Mouse (Mus musculus) spleen, adult 12 weeks (tissue): ENCODE data around the gene Fbl.
"Not testable (repeated sequence)": the region's sequence is repeated elsewhere in the genome, so short reads cannot be mapped to it uniquely, and the experiment has no call there.

Experiments
- DNase-seq: peaks from one replicate; pipeline ENCODE4 v3.0.0; 2022; ENCODE audit warnings: low spot score

Fbl gene

GRCm38 (mm10) chr7:28169489-28170422, at the start of gene Fbl:
Gene Fbl (plus strand): TSS chr7:28169710.
- peak; percentile 86 for DNase-seq

GRCm38 (mm10) chr7:28129166-28129565, 40.3 kb upstream of the Fbl start, which contains the start of gene 9530053A07Rik:
Gene 9530053A07Rik (plus strand): TSS chr7:28129466.
- DNase-seq = no peak

- no peak for DNase-seq
Observed at GRCm38 (mm10) chr7:28137613-28138012, 31.9 kb upstream of the Fbl start.

GRCm38 (mm10) chr7:28148263-28148662, 21.2 kb upstream of the Fbl start:
- DNase-seq = peak; percentile 35

GRCm38 (mm10) chr7:28149841-28150240, 19.7 kb upstream of the Fbl start:
- no peak for DNase-seq

GRCm38 (mm10) chr7:28151584-28152221, 17.8 kb upstream of the Fbl start:
- DNase-seq = no peak

GRCm38 (mm10) chr7:28153595-28153994, 15.9 kb upstream of the Fbl start:
- DNase-seq = not testable (repeated sequence)

- DNase-seq = no peak
Observed at GRCm38 (mm10) chr7:28159292-28159691, 10.2 kb upstream of the Fbl start.

- DNase-seq = no peak
Observed at GRCm38 (mm10) chr7:28159893-28160292, 9.6 kb upstream of the Fbl start.

GRCm38 (mm10) chr7:28161163-28161749, 8.3 kb upstream of the Fbl start:
- no peak for DNase-seq

GRCm38 (mm10) chr7:28165406-28165805, 4.1 kb upstream of the Fbl start:
- no peak for DNase-seq

GRCm38 (mm10) chr7:28168320-28169115, 992 bp upstream of the Fbl start:
- peak; percentile 61 for DNase-seq

- no peak for DNase-seq
Observed at GRCm38 (mm10) chr7:28175358-28175757, 5.8 kb downstream of the Fbl start.

- DNase-seq = peak; percentile 98
Observed at GRCm38 (mm10) chr7:28179228-28179627, 9.7 kb downstream of the Fbl start, which contains the start of gene Dyrk1b. Gene Dyrk1b (plus strand): TSS chr7:28179469.

- DNase-seq = peak; percentile 86
Observed at GRCm38 (mm10) chr7:28179741-28180377, 10.3 kb downstream of the Fbl start.

- DNase-seq = peak; percentile 27
Observed at GRCm38 (mm10) chr7:28180890-28181289, 11.4 kb downstream of the Fbl start.

- DNase-seq = no peak
Observed at GRCm38 (mm10) chr7:28181376-28181775, 11.9 kb downstream of the Fbl start.

GRCm38 (mm10) chr7:28182320-28182719, 12.8 kb downstream of the Fbl start:
- DNase-seq = no peak

GRCm38 (mm10) chr7:28185884-28186283, 16.4 kb downstream of the Fbl start:
- no peak for DNase-seq

GRCm38 (mm10) chr7:28186631-28187030, 17.1 kb downstream of the Fbl start:
- no peak for DNase-seq

- no peak for DNase-seq
Observed at GRCm38 (mm10) chr7:28191489-28191888, 22.0 kb downstream of the Fbl start.
